Mouse (Mus musculus) forebrain, postnatal 0 days (tissue): ENCODE measurements at regions not wholly inside any gene's neighbourhood (a gene's known extent, or its start where the extent isn't known, plus 50 kb on each side); places are given as distances from the start of the nearest gene placed in this dataset.

Experiments
- ATAC-seq: fragments of 200-750 bp; cut with Nextera tagmentation; 2 replicates; pipeline ENCODE4 v1.8.0; 2017; ENCODE audit warnings: mild to moderate bottlenecking, moderate library complexity
- DNase-seq: peaks from one replicate; pipeline ENCODE4 v3.0.0-alpha.2; 2015
- H3K27ac ChIP-seq: fragments of 300-500 bp; sonication (generic); 2 replicates; pipeline ENCODE4 v1.5.1; 2014; ENCODE audit warnings: low read depth, mild to moderate bottlenecking, antibody characterized with exemption, low read length, moderate library complexity, mixed read lengths
- H3K27me3 ChIP-seq: fragments of 300-500 bp; sonication (generic); 2 replicates; pipeline ENCODE4 v1.6.1; 2014; ENCODE audit warnings: mild to moderate bottlenecking, low read length, mixed read lengths; ENCODE audit not compliant: insufficient read depth
- H3K36me3 ChIP-seq: fragments of 300-500 bp; sonication (generic); 2 replicates; pipeline ENCODE4 v1.6.1; 2014; ENCODE audit warnings: mild to moderate bottlenecking, moderate library complexity; ENCODE audit not compliant: insufficient read depth
- H3K4me1 ChIP-seq: fragments of 300-500 bp; sonication (generic); 2 replicates; pipeline ENCODE4 v1.6.1; 2014; ENCODE audit warnings: antibody characterized with exemption; ENCODE audit not compliant: insufficient read depth
- H3K4me2 ChIP-seq: fragments of 300-500 bp; sonication (generic); 2 replicates; pipeline ENCODE4 v1.6.1; 2014; ENCODE audit warnings: low read depth, mild to moderate bottlenecking, moderate library complexity
- H3K4me3 ChIP-seq: fragments of 300-500 bp; sonication (generic); 2 replicates; pipeline ENCODE4 v1.5.1; 2014; ENCODE audit warnings: low read depth, low read length, mixed read lengths
- H3K9ac ChIP-seq: fragments of 300-500 bp; sonication (generic); 2 replicates; pipeline ENCODE4 v1.6.1; 2014; ENCODE audit warnings: mild to moderate bottlenecking
- H3K9me3 ChIP-seq: fragments of 300-500 bp; sonication (generic); 2 replicates; pipeline ENCODE4 v1.6.1; 2016; ENCODE audit warnings: low read length
- CTCF ChIP-seq: sonication (generic); IDR thresholded peaks from 2 replicates; pipeline ENCODE4 v1.5.1; 2016; ENCODE audit warnings: antibody characterized with exemption, control low read depth, low read depth
- WGBS: fragments of 180-500 bp; shearing (Covaris S2); extraction: QIAGEN DNeasy Blood & Tissue Kit; methylation state at CpG from one replicate; pipeline ENCODE4 v1.1.7; 2014; 5-methylcytosine and 5-hydroxymethylcytosine counted together

GRCm38 (mm10) chr8:60830556-60830955, 59.7 kb upstream of the Hpf1 start:
- Histone ChIP-seq H3K4me1 (no peaks in the 10 kb centered on the region), H3K4me2 (no peak overlapping the region), H3K36me3 (no peaks in the 10 kb centered on the region), H3K9me3 (no peaks in the 10 kb centered on the region), H3K9ac (no peak overlapping the region), H3K27me3 (no peaks in the 10 kb centered on the region), H3K4me3 (no peak overlapping the region), H3K27ac (no peak overlapping the region)
- no peak for TF ChIP-seq CTCF
- ATAC-seq, result no peak
- WGBS, result 79% methylated on average over 1 of the region's 1 CpGs
- DNase-seq, result no peak

- Histone ChIP-seq H3K4me3 (no peak overlapping the region), H3K27me3 (no peaks in the 10 kb centered on the region), H3K9me3 (no peaks in the 10 kb centered on the region), H3K9ac (no peak overlapping the region), H3K4me1 (no peaks in the 10 kb centered on the region), H3K27ac (no peak overlapping the region), H3K36me3 (no peaks in the 10 kb centered on the region), H3K4me2 (no peak overlapping the region)
- DNase-seq (no peak), ATAC-seq (no peak)
- WGBS, result 10% methylated on average over 3 of the region's 3 CpGs
- TF ChIP-seq CTCF, result no peak
Measured at GRCm38 (mm10) chr8:60838526-60838925, 51.7 kb upstream of the Hpf1 start.
